Mouse (Mus musculus): ENCODE data around the gene Gm20547. TPM values are rescaled to one million over a fixed set of nuclear protein-coding genes. Genes with fewer than 3 reads are reported as not detected.
"Not testable (repeated sequence)": the region's sequence is repeated elsewhere in the genome, so short reads cannot be mapped to it uniquely, and the experiment has no call there.

Gm20547 gene
- polyA plus RNA-seq, 1 experiment = not detected

DNA sequence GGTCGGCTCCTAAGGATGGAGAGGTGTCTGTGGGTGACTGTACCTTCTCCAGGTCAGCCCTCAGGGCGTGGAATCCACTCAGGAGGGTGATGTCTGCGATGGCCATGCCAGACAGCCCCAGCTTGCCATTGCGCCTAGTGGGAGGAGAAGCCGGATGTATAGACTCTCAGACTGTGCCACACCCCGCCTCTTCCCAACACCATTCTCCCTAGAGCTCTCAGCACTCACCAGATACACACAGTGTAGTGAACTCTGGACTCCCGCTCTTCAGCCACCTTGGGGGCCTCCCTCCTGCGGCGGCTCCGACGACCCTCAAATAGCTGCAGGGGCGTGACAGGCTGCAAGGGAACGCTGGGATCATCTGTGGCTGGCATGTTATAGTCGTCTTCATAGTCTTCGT is 70.6 kb downstream of the Gm20547 start:
- Histone ChIP-seq H3K27me3 (ENCODE audit: control insufficient read depth, insufficient read depth, insufficient read length) (no peaks in the 10 kb centered on the region), H3K4me2 (ENCODE audit: low read depth) (no peak overlapping the region), H3K4me3 (no peak overlapping the region), H3ac (ENCODE audit: control insufficient read depth, insufficient read length) (no peak overlapping the region), H3K79me2 (ENCODE audit: control insufficient read depth, insufficient read depth) (no peaks in the 10 kb centered on the region), H3K36me3 (ENCODE audit: control insufficient read depth, insufficient read depth) (no peaks in the 10 kb centered on the region)
- TF ChIP-seq REST (IDR thresholded peaks at IDR 0.05; ENCODE audit: insufficient read depth, insufficient read length) = no peak
- no peak for TF ChIP-seq SRF (IDR thresholded peaks at IDR 0.05; ENCODE audit: control insufficient read depth, insufficient read length, low read depth)
- TF ChIP-seq CEBPB (IDR thresholded peaks at IDR 0.05; ENCODE audit: insufficient read depth, poor library complexity, severe bottlenecking) = no peak
- TF ChIP-seq TCF3 (IDR thresholded peaks at IDR 0.05; ENCODE audit: insufficient read length, low read depth) = no peak
- TF ChIP-seq MAX (IDR thresholded peaks at IDR 0.05; ENCODE audit: low read depth) = no peak
- no peak for TF ChIP-seq MYOD1 (IDR thresholded peaks at IDR 0.05; ENCODE audit: control insufficient read depth in 1 of 3, insufficient read length in 2 of 3, low read depth in 2 of 3)
- no peak for TF ChIP-seq POLR2A (IDR thresholded peaks at IDR 0.05; ENCODE audit: insufficient read length, low read depth)
- no peak for TF ChIP-seq USF1 (IDR thresholded peaks at IDR 0.05; ENCODE audit: low read depth)
- no peak for TF ChIP-seq POLR2AphosphoS2 (IDR thresholded peaks at IDR 0.05; ENCODE audit: insufficient read length, low read depth)
- TF ChIP-seq E2F4 (IDR thresholded peaks at IDR 0.05; ENCODE audit: insufficient read depth) = no peak
- no peak for TF ChIP-seq MYOG (IDR thresholded peaks at IDR 0.05; ENCODE audit: control insufficient read depth in 1 of 3, insufficient read depth in 1 of 3, insufficient read length in 2 of 3, low read depth in 2 of 3)
- TF ChIP-seq TCF12 (IDR thresholded peaks at IDR 0.05; ENCODE audit: insufficient read depth, poor library complexity, severe bottlenecking) = no peak

DNA sequence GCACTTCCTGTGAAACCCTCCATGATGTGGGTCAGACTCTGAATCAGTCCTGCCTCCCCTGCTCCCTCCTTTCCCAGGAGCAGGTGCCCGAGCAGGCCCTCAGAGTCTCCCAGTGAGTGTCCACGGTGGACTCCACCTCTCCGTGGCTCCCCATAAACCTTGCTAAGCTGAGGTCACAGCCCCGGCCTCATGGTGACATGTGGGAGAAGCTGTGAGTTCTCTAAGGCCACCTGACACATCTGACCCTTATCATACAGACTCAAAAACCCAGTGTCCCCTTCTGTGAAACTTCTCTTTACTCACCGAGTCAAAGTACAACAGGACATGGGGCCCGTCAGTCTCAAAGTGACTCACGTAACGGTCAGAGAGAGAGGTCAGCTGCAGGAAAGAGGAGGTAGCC is 71.0 kb downstream of the Gm20547 start:
- H3K27me3 ChIP-seq (ENCODE audit: control insufficient read depth, insufficient read depth, insufficient read length) = not testable (repeated sequence)

DNA sequence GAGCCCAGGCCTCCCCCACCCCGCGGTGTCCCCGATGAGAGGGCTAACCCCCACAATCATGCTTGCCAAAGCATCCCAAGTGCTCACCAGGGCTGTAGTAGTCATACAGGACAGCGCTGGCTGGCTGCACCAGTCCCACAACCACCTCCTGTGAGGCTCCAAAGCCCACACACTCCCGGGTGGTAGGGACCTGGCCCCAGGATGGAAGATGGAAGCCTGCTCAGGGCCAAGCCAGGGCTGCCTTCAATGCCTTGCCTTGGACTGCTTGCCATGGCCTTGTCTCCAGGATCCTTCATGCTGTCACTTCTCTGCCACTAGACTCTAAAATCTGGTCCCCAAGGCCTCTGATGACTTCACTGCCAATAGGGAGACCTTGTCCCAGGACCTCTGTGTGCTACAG is 71.4 kb downstream of the Gm20547 start:
- H3K4me2 ChIP-seq (ENCODE audit: low read depth); H3K36me3 ChIP-seq (ENCODE audit: control insufficient read depth, insufficient read depth); H3K79me2 ChIP-seq (ENCODE audit: control insufficient read depth, insufficient read depth); H3ac ChIP-seq (ENCODE audit: control insufficient read depth, insufficient read length); H3K27me3 ChIP-seq (ENCODE audit: control insufficient read depth, insufficient read depth, insufficient read length); H3K4me3 ChIP-seq: not testable (repeated sequence)

More for the DNA sequence above, 71.0 kb downstream of the Gm20547 start:
- H3K79me2 ChIP-seq (ENCODE audit: control insufficient read depth, insufficient read depth); H3ac ChIP-seq (ENCODE audit: control insufficient read depth, insufficient read length); H3K4me3 ChIP-seq; H3K36me3 ChIP-seq (ENCODE audit: control insufficient read depth, insufficient read depth); H3K4me2 ChIP-seq (ENCODE audit: low read depth): not testable (repeated sequence)

DNA sequence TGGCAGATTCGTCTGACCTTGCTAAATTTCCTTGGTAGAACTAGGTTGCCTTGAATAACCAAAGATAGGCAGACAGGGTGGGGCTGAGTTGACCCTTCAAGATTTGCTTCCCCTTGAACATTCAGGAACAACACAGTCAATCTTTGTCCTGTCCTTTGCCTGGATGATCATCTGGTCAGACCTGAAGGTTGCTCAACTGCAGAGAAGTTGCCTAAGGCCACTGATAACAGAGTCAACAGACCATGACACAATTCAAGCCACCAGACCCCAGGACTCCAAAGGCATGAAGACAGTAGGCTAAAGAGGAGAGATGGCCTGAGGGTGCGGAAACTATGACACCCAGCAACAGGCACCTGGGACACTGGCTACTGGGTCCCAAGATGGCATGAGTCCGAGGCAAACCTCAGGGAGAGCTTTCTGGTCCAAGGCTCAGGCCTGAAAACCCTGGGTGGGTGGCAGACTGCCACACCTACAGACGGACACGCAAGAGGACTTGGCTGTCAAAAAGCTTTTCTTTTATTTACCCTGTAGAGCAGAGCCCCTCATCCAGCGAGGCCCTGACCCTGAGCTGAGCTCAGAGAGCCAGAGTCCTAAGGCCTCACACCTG is 73.1 kb downstream of the Gm20547 start:
- H3K27me3 ChIP-seq (ENCODE audit: control insufficient read depth, insufficient read depth, insufficient read length) = no peaks in the 10 kb centered on the region
- H3ac ChIP-seq (ENCODE audit: control insufficient read depth, insufficient read length) = no peak overlapping the region
- TF ChIP-seq POLR2A (IDR thresholded peaks at IDR 0.05; ENCODE audit: insufficient read length, low read depth) = no peak
- no peak for TF ChIP-seq MAX (IDR thresholded peaks at IDR 0.05; ENCODE audit: low read depth)
- TF ChIP-seq MYOD1 (IDR thresholded peaks at IDR 0.05; ENCODE audit: control insufficient read depth in 1 of 3, insufficient read length in 2 of 3, low read depth in 2 of 3) = no peak
- TF ChIP-seq POLR2AphosphoS2 (IDR thresholded peaks at IDR 0.05; ENCODE audit: insufficient read length, low read depth) = no peak
- no peak for TF ChIP-seq TCF3 (IDR thresholded peaks at IDR 0.05; ENCODE audit: insufficient read length, low read depth)
- TF ChIP-seq USF1 (IDR thresholded peaks at IDR 0.05; ENCODE audit: low read depth) = no peak
- TF ChIP-seq CEBPB (IDR thresholded peaks at IDR 0.05; ENCODE audit: insufficient read depth, poor library complexity, severe bottlenecking) = no peak
- no peak for TF ChIP-seq MYOG (IDR thresholded peaks at IDR 0.05; ENCODE audit: control insufficient read depth in 1 of 3, insufficient read depth in 1 of 3, insufficient read length in 2 of 3, low read depth in 2 of 3)
- TF ChIP-seq SRF (IDR thresholded peaks at IDR 0.05; ENCODE audit: control insufficient read depth, insufficient read length, low read depth) = no peak
- no peak for TF ChIP-seq E2F4 (IDR thresholded peaks at IDR 0.05; ENCODE audit: insufficient read depth)
- no peak for TF ChIP-seq REST (IDR thresholded peaks at IDR 0.05; ENCODE audit: insufficient read depth, insufficient read length)
- no peak for TF ChIP-seq TCF12 (IDR thresholded peaks at IDR 0.05; ENCODE audit: insufficient read depth, poor library complexity, severe bottlenecking)
- no peak overlapping the region for H3K4me2 ChIP-seq (ENCODE audit: low read depth)
- no peaks in the 10 kb centered on the region for H3K36me3 ChIP-seq (ENCODE audit: control insufficient read depth, insufficient read depth)
- H3K4me3 ChIP-seq = no peak overlapping the region
- H3K79me2 ChIP-seq (ENCODE audit: control insufficient read depth, insufficient read depth) = no peaks in the 10 kb centered on the region

DNA sequence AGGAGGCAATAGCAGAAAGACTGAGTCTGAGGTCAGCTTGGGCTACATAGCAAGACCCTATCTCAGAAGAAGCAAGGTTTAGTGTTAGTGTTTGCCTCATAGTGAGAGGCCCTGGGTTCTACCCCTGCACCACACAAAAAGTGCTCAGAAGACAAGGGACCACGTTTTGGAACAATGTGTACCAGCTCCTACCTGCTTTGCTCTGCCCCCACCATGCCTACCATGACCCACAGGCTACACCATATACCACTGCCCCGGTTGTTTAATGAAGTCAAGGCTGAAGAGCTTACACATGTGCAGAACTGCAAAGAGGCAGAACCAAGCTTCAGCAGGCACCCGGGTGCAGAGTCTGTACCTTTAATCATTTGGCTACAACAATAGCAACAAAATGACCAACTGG is 74.7 kb downstream of the Gm20547 start:
- Histone ChIP-seq H3K79me2 (ENCODE audit: control insufficient read depth, insufficient read depth) (no peaks in the 10 kb centered on the region), H3K27me3 (ENCODE audit: control insufficient read depth, insufficient read depth, insufficient read length) (peaks cover 5% of the 10 kb centered on the region)

More for the DNA sequence above, 74.7 kb downstream of the Gm20547 start:
- TF ChIP-seq TCF3 (IDR thresholded peaks at IDR 0.05; ENCODE audit: insufficient read length, low read depth) = no peak
- TF ChIP-seq MAX (IDR thresholded peaks at IDR 0.05; ENCODE audit: low read depth) = no peak
- no peak for TF ChIP-seq USF1 (IDR thresholded peaks at IDR 0.05; ENCODE audit: low read depth)
- no peak for TF ChIP-seq TCF12 (IDR thresholded peaks at IDR 0.05; ENCODE audit: insufficient read depth, poor library complexity, severe bottlenecking)
- TF ChIP-seq MYOG (IDR thresholded peaks at IDR 0.05; ENCODE audit: control insufficient read depth in 1 of 3, insufficient read depth in 1 of 3, insufficient read length in 2 of 3, low read depth in 2 of 3) = no peak
- TF ChIP-seq POLR2A (IDR thresholded peaks at IDR 0.05; ENCODE audit: insufficient read length, low read depth) = no peak
- Histone ChIP-seq H3ac (ENCODE audit: control insufficient read depth, insufficient read length) (no peak overlapping the region), H3K36me3 (ENCODE audit: control insufficient read depth, insufficient read depth) (no peaks in the 10 kb centered on the region), H3K4me3 (no peak overlapping the region), H3K4me2 (ENCODE audit: low read depth) (no peak overlapping the region)

Other genes with a start within 250 kb of the Gm20547 start
- gene Fkbpl, start 237.3 kb downstream of the Gm20547 start, polyA plus RNA-seq (2012; fragmentation: generic; extraction: Trizol) = 13.5 TPM
- gene Atf6b, start 234.9 kb downstream of the Gm20547 start, polyA plus RNA-seq (2012; fragmentation: generic; extraction: Trizol) = 42.5 TPM
- under 0.01 TPM for gene Tnxb, start 211.5 kb downstream of the Gm20547 start, polyA plus RNA-seq (2012; fragmentation: generic; extraction: Trizol)
- gene C4b, start 138.2 kb downstream of the Gm20547 start, polyA plus RNA-seq (2012; fragmentation: generic; extraction: Trizol) = not detected
- not detected for gene Cyp21a1, start 77.5 kb downstream of the Gm20547 start, polyA plus RNA-seq (2012; fragmentation: generic; extraction: Trizol)
- 29.9 TPM for gene Stk19, start 45.1 kb downstream of the Gm20547 start, polyA plus RNA-seq (2012; fragmentation: generic; extraction: Trizol)
- 25.7 TPM for gene Dxo, start 45.0 kb downstream of the Gm20547 start, polyA plus RNA-seq (2012; fragmentation: generic; extraction: Trizol)
- gene Skiv2l, start 31.8 kb downstream of the Gm20547 start, polyA plus RNA-seq (2012; fragmentation: generic; extraction: Trizol) = 38.4 TPM
- 60.0 TPM for gene Nelfe, start 31.7 kb downstream of the Gm20547 start, polyA plus RNA-seq (2012; fragmentation: generic; extraction: Trizol)
- gene Cfb, start 19.5 kb downstream of the Gm20547 start, polyA plus RNA-seq (2012; fragmentation: generic; extraction: Trizol) = 0.37 TPM
- gene Zbtb12, start 2.6 kb downstream of the Gm20547 start, polyA plus RNA-seq (2012; fragmentation: generic; extraction: Trizol) = 10.2 TPM
- gene C2, start 16.2 kb upstream of the Gm20547 start, polyA plus RNA-seq (2012; fragmentation: generic; extraction: Trizol) = 0.43 TPM
- gene Ehmt2, start 16.4 kb upstream of the Gm20547 start, polyA plus RNA-seq (2012; fragmentation: generic; extraction: Trizol) = 94.5 TPM
- 14.6 TPM for gene Slc44a4, start 32.4 kb upstream of the Gm20547 start, polyA plus RNA-seq (2012; fragmentation: generic; extraction: Trizol)
- 30.1 TPM for gene Neu1, start 49.2 kb upstream of the Gm20547 start, polyA plus RNA-seq (2012; fragmentation: generic; extraction: Trizol)
- 7.3 TPM for gene Hspa1b, start 77.2 kb upstream of the Gm20547 start, polyA plus RNA-seq (2012; fragmentation: generic; extraction: Trizol)
- not detected for gene Gm20481, start 87.9 kb upstream of the Gm20547 start, polyA plus RNA-seq (2012; fragmentation: generic; extraction: Trizol)
- 1.8 TPM for gene Hspa1a, start 90.1 kb upstream of the Gm20547 start, polyA plus RNA-seq (2012; fragmentation: generic; extraction: Trizol)
- 1.3 TPM for gene Hspa1l, start 90.7 kb upstream of the Gm20547 start, polyA plus RNA-seq (2012; fragmentation: generic; extraction: Trizol)
- 52.3 TPM for gene Lsm2, start 99.8 kb upstream of the Gm20547 start, polyA plus RNA-seq (2012; fragmentation: generic; extraction: Trizol)
- gene Vars, start 118.9 kb upstream of the Gm20547 start, polyA plus RNA-seq (2012; fragmentation: generic; extraction: Trizol) = 208 TPM
- gene Vwa7, start 134.5 kb upstream of the Gm20547 start, polyA plus RNA-seq (2012; fragmentation: generic; extraction: Trizol) = 0.05 TPM
- gene Sapcd1, start 146.0 kb upstream of the Gm20547 start, polyA plus RNA-seq (2012; fragmentation: generic; extraction: Trizol) = 0.14 TPM
- gene Msh5, start 164.7 kb upstream of the Gm20547 start, polyA plus RNA-seq (2012; fragmentation: generic; extraction: Trizol) = 2.1 TPM
- gene Clic1, start 167.9 kb upstream of the Gm20547 start, polyA plus RNA-seq (2012; fragmentation: generic; extraction: Trizol) = 412 TPM
- gene Ddah2, start 177.0 kb upstream of the Gm20547 start, polyA plus RNA-seq (2012; fragmentation: generic; extraction: Trizol) = 101 TPM
- 0.18 TPM for gene Ly6g6c, start 183.3 kb upstream of the Gm20547 start, polyA plus RNA-seq (2012; fragmentation: generic; extraction: Trizol)
- not detected for gene Mpig6b, start 184.1 kb upstream of the Gm20547 start, polyA plus RNA-seq (2012; fragmentation: generic; extraction: Trizol)
- gene Ly6g6e, start 194.9 kb upstream of the Gm20547 start, polyA plus RNA-seq (2012; fragmentation: generic; extraction: Trizol) = not detected
- not detected for gene Ly6g6d, start 196.0 kb upstream of the Gm20547 start, polyA plus RNA-seq (2012; fragmentation: generic; extraction: Trizol)
- gene Ly6g6f, start 203.6 kb upstream of the Gm20547 start, polyA plus RNA-seq (2012; fragmentation: generic; extraction: Trizol) = not detected
- 64.7 TPM for gene Abhd16a, start 207.2 kb upstream of the Gm20547 start, polyA plus RNA-seq (2012; fragmentation: generic; extraction: Trizol)
- gene Ly6g5c, start 226.2 kb upstream of the Gm20547 start, polyA plus RNA-seq (2012; fragmentation: generic; extraction: Trizol) = not detected
- 0.11 TPM for gene Ly6g5b, start 233.4 kb upstream of the Gm20547 start, polyA plus RNA-seq (2012; fragmentation: generic; extraction: Trizol)
- gene Gpank1, start 239.4 kb upstream of the Gm20547 start, polyA plus RNA-seq (2012; fragmentation: generic; extraction: Trizol) = 17.4 TPM
- gene Csnk2b, start 240.0 kb upstream of the Gm20547 start, polyA plus RNA-seq (2012; fragmentation: generic; extraction: Trizol) = 320 TPM
- gene D17H6S53E, start 244.3 kb upstream of the Gm20547 start, polyA plus RNA-seq (2012; fragmentation: generic; extraction: Trizol) = 12.8 TPM